Mouse (Mus musculus) thymus, adult 2 months (tissue): Measurements from ENCODE around the gene Pccb.

Source experiments
- CTCF ChIP-seq: fragments of 200-500 bp; IDR thresholded peaks from 2 replicates; pipeline ENCODE4 v1.5.1; 2012; ENCODE audit warnings: mild to moderate bottlenecking, control low read depth, low read length, moderate library complexity, borderline replicate concordance; ENCODE audit not compliant: control insufficient read depth, poor library complexity, insufficient read depth; ENCODE audit errors: extremely low read depth
- POLR2A ChIP-seq: fragments of 200-500 bp; IDR thresholded peaks from 2 replicates; pipeline ENCODE4 v1.6.1; 2012; ENCODE audit warnings: mild to moderate bottlenecking, low read length, control low read depth, moderate library complexity; ENCODE audit not compliant: control insufficient read depth, poor library complexity, insufficient read depth; ENCODE audit errors: extremely low read depth

DNA sequence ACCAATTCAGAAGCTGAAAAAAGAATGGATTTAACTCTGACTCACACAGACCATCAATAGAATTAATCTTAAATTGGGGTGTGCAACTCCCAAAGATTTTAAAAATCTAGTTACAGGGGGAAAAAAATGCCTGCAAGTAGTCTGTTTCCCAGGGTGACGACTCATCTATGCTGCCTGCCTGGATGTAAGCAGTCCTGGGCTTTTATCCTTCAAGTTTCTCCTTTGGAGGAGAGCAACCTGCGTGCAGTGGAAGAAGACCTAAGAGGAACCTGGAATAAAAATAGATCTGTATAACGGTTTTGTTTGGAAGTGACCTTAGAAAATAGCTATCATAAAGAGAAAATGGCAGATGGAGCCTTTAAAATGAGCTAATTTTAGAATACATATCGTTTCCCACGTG lies 37.8 kb upstream of the Pccb start:
- no peak for TF ChIP-seq CTCF
- no peak for TF ChIP-seq POLR2A
